Mouse (Mus musculus) olfactory bulb, adult 2 months (tissue): ENCODE data around the gene Sall1. TPM values are rescaled to one million over a fixed set of nuclear protein-coding genes. Genes with fewer than 3 reads are reported as not detected.

Experiments
- H3K27ac ChIP-seq: fragments of 200-500 bp; 2 replicates; pipeline ENCODE4 v1.5.1; 2012; ENCODE audit warnings: low read depth, low read length; ENCODE audit not compliant: insufficient read depth
- H3K4me1 ChIP-seq: fragments of 200-500 bp; 2 replicates; pipeline ENCODE4 v1.6.1; 2012; ENCODE audit warnings: low read length; ENCODE audit not compliant: control insufficient read depth, insufficient read depth
- H3K4me3 ChIP-seq: fragments of 200-500 bp; 2 replicates; pipeline ENCODE4 v1.5.1; 2012; ENCODE audit warnings: mild to moderate bottlenecking, low read depth, low read length, moderate library complexity; ENCODE audit not compliant: insufficient read depth
- CTCF ChIP-seq: fragments of 200-500 bp; IDR thresholded peaks from 2 replicates; pipeline ENCODE4 v1.5.1; 2012; ENCODE audit warnings: low read depth, mild to moderate bottlenecking, low read length, moderate library complexity; ENCODE audit not compliant: insufficient read depth
- POLR2A ChIP-seq: fragments of 200-500 bp; IDR thresholded peaks from 2 replicates; pipeline ENCODE4 v1.6.1; 2012; ENCODE audit warnings: mild to moderate bottlenecking, low read depth, low read length, moderate library complexity; ENCODE audit not compliant: insufficient read depth
- WGBS: fragments of 180-500 bp; shearing (Covaris S2); methylation state at CpG from one replicate; pipeline ENCODE4 v1.1.7; 2018; 5-methylcytosine and 5-hydroxymethylcytosine counted together
- polyA plus RNA-seq: library from polyadenylated mRNA; stranded (reverse); fragments of >200 nt; gene quantifications from 2 replicates; pipeline ENCODE4 v1.2.4, GENCODE M21; 2012; ENCODE audit warnings: low replicate concordance; ENCODE audit not compliant: missing spikeins, insufficient read depth, insufficient read length

The Sall1 gene
- polyA plus RNA-seq, 1 experiment = not detected

DNA sequence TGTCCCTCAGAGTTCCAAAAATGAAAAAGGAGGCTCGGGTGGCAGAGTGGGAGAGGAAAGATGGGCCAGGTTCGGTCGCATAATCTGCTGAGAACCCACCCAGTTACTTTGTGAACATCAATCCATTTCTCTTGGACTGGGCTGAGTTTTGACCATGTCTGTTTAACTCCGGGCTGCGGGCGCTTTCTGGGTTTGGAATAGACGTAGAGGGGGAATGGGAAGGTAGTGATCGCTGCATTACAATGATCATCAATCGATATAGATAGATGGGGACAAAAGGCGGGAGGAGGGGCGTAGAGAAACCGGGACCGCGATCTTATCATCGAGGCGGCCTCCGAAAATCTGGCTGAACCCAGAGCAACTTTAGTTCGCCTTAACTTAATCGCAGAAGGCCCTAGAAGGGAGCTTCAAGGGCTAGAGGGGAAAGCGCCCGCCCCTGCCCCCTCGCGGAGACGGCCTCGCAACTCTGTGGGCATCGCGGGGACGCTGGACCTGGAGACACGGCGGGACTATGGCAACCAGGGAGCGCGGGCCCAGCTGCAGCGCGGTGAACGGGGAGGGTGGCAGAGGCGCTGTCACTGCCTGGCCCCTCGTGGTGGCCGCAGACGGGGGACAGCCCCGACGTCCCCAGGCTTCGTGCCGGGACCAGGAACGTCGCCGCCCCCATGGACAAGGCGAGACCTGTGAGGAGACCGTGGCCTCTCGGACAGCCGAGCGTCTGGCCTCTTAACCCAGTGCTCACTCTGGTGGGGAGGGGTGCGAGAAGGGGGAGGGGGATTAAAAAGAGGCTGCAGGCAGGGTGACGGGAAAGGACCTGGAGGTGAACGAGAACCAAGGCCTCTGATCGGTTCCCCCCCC, 18.5 kb downstream of the Sall1 start:
- Histone ChIP-seq H3K27ac (peak overlapping the region; percentile 75), H3K4me3 (peak overlapping the region; percentile 4; the same call in 1 of the 2 replicates), H3K4me1 (peaks cover 31% of the 10 kb centered on the region)
- WGBS = 27% methylated on average over 55 of the region's 55 CpGs
- TF ChIP-seq POLR2A (no peak), CTCF (no peak)

DNA sequence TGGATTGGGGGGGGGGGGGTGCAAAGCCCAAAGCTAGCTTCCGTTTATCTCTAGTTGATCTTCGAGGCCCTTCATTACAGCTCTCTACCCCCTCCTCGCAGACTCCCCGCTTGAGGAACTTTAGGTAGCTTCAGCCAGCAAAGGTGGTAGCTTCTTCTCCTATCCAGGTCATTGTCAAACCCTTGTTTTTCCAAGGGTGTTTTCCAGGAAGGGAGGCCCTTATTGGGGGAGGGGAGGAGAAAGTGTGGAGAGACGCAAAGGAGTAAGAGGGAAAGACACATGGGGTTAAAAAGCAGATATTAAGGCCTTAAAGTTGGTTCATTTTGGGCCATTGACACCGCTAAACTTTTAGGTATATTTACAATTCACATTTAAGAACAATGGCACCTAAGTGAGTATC, 19.2 kb downstream of the Sall1 start:
- WGBS = 45% methylated on average over 6 of the region's 6 CpGs

GRCm38 (mm10) chr8:89021139-89021538, 22.8 kb downstream of the Sall1 start:
- TF ChIP-seq CTCF = no peak
- no peak for TF ChIP-seq POLR2A
- 27% methylated on average over 5 of the region's 5 CpGs for WGBS
- Histone ChIP-seq H3K4me1 (peaks cover 13% of the 10 kb centered on the region), H3K27ac (no peak overlapping the region), H3K4me3 (no peak overlapping the region)

More for the DNA sequence above, 19.2 kb downstream of the Sall1 start:
- Histone ChIP-seq H3K4me3 (no peak overlapping the region), H3K4me1 (peaks cover 25% of the 10 kb centered on the region), H3K27ac (peak overlapping the region; percentile 24; the same call in 1 of the 2 replicates)
- TF ChIP-seq CTCF (no peak), POLR2A (no peak)

GRCm38 (mm10) chr8:89017891-89018290, 26.1 kb downstream of the Sall1 start:
- H3K4me3 ChIP-seq = no peak overlapping the region
- no peak overlapping the region for H3K27ac ChIP-seq
- TF ChIP-seq POLR2A (no peak), CTCF (no peak)
- H3K4me1 ChIP-seq = peaks cover 7% of the 10 kb centered on the region; the same call in 1 of the 2 replicates
- 58% methylated on average over 4 of the region's 4 CpGs for WGBS

DNA sequence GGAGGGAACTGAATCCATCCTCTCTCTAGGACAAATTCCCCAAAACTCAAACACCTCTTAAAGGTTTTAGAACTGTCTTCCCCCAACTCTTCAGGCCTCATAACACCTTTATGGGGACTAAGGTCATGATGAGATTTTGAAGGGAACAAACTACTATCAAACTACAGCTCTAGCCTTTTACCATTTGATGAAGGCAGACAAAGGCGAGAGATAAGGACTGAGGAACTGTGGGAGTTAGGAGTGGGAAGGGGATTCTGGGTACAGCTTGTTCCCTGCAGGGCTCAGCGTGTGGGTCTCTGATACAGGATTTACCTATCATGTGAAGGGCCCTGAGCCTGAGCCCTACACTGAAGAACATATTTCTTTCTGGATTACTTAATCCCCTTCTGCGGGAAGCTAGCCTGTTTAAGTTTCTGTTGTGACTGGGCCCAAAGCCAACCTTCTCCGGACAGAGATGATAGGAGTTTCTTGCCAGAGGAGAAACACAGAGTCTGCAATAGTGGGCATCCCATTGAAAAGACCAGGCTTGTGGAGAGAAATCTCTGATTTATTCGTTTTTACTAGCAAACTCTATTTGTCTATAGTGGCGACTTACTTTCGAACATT, 27.4 kb downstream of the Sall1 start:
- TF ChIP-seq POLR2A = no peak
- TF ChIP-seq CTCF = no peak
- Histone ChIP-seq H3K4me3 (no peak overlapping the region), H3K27ac (no peak overlapping the region), H3K4me1 (peaks cover 10% of the 10 kb centered on the region; the same call in 1 of the 2 replicates)
- 81% methylated on average over 7 of the region's 7 CpGs for WGBS

DNA sequence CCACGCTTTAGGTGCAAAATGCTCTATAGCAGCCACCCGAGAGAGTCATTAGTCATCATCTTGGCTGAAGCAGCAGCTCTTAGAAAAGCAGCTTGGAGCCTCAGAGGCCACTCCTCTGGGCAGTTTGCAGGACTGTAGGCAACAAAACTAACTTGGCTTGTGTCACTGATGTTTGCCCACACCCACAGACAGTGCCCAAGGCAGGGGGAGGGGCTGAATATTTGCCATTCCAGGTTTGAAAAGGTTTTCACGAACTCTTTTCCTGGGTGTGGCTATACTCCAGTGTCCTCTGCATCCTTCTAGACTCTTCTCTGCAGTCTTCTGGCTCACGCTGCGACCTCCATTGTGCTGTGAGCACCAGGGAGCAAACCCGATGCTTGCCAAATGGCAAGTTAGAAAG, 28.4 kb downstream of the Sall1 start:
- peaks cover 8% of the 10 kb centered on the region; the same call in 1 of the 2 replicates for H3K4me1 ChIP-seq
- WGBS = 38% methylated on average over 6 of the region's 6 CpGs
- no peak overlapping the region for H3K27ac ChIP-seq

DNA sequence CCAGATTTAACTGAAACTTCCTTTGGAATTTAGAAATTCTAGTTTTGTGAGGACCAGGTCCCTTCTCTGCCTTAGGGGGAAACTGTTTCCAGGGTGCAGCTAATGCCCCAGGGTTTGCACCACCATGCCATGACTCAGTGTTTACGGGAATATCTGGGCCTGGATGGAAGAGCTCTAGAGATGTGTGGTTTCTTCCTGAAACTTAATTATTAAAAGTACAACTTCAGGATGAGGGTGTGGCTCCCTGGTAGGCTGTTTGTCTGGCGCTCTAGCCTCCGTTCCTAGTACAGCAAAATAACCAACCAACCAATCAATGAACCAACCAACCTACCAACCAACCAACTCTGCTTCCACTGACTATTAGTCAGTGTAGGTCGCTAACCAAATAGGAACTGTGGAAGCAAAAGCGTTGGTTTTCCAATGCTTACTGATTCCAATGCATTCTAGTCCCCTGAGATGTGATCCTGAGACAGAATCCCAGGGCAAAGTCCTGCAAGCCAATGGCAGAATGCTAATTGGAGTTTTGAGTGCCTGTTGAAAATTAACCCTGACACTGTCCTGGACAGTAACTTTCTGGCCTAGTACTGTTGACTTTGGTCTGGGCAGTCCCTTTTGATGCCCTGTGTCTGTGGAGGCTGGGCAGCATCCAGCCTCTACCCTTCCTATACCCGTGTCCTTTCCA, 31.0 kb downstream of the Sall1 start:
- Histone ChIP-seq H3K27ac (no peak overlapping the region), H3K4me3 (no peak overlapping the region), H3K4me1 (peaks cover 10% of the 10 kb centered on the region)
- 90% methylated on average over 6 of the region's 6 CpGs for WGBS
- TF ChIP-seq POLR2A (no peak), CTCF (no peak)

More for the DNA sequence above, 28.4 kb downstream of the Sall1 start:
- H3K4me3 ChIP-seq = no peak overlapping the region
- TF ChIP-seq CTCF (no peak), POLR2A (no peak)

DNA sequence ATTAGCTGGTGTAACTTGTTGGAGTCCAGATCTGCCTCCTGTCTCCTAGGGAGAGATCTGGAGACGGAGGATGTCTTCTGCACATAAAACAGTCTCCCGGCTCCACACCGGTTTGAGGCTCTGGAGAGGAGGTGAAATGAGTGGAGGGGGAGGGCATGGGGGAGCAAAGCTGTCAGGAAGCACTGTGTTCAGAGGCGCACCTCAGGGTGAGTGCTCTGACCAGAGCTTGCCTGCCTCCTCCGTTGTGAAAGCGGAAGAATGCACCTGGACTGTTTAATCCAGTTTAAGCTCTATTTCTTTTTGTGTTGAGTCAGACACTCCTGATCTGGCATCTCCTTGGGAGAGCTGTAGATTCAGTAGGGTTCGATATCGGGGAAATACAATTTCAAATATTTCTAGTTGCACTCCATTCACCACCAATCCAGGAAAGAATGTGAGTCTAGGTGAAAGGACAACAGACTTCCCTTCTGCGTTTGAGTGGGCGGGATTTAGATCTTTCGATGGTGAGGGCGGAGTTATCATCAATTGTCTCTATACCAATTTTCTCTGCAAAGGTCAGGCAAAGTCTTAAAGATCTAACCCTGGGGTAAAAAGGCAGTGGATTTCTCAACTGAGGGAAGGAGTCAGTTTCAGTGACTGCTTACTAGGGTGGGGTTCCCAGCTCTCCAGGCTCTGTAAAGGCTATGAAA, 31.8 kb downstream of the Sall1 start:
- peaks cover 16% of the 10 kb centered on the region for H3K4me1 ChIP-seq
- H3K4me3 ChIP-seq = no peak overlapping the region
- TF ChIP-seq CTCF (no peak), POLR2A (no peak)
- H3K27ac ChIP-seq = no peak overlapping the region
- 41% methylated on average over 12 of the region's 12 CpGs for WGBS

DNA sequence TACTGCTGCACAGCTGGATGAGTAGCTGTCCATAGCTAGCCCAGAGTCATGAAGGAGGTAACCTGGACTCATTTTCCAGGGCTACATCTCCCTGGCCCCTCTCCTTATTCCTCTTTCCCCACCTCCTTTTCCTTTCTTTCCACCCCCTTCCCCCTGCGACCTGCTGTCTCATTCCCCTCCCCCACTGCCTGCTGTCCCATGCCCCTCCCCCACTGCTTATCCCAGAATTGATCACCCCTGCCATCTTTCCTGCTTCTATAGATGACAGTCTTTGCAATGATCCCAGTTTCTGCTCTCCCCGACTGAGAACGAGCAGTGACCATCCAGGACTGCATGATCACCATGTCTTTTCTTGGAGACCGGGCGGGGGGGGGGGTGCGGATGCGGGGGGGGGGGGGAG, 35.2 kb downstream of the Sall1 start:
- Histone ChIP-seq H3K4me3 (no peak overlapping the region), H3K27ac (no peak overlapping the region), H3K4me1 (peaks cover 22% of the 10 kb centered on the region)
- TF ChIP-seq CTCF = no peak
- no peak for TF ChIP-seq POLR2A
- WGBS = 34% methylated on average over 7 of the region's 7 CpGs
